Mouse (Mus musculus) stomach, postnatal 0 days (tissue): ENCODE results near the gene Epb41l2.

ENCODE experiments used
- CTCF ChIP-seq: IDR thresholded peaks from 2 replicates; pipeline ENCODE4 v1.5.1; 2016; ENCODE audit warnings: antibody characterized with exemption, low read depth, mild to moderate bottlenecking, moderate library complexity
- EP300 ChIP-seq: optimal IDR thresholded peaks from 2 replicates; pipeline ENCODE3; 2016; ENCODE audit warnings: antibody characterized with exemption

- TF ChIP-seq CTCF: no peak
- no peak for TF ChIP-seq EP300
Measured at GRCm38 (mm10) chr10:25319531-25319930, 40.1 kb upstream of the Epb41l2 start.
